Mouse (Mus musculus) lung, postnatal 14 days (tissue): ENCODE measurements at regions not wholly inside any gene's neighbourhood (a gene's known extent, or its start where the extent isn't known, plus 50 kb on each side); places are given as distances from the start of the nearest gene placed in this dataset.

Experiments used
- DNase-seq: peaks from one replicate; pipeline ENCODE4 v3.0.0; 2021

DNA sequence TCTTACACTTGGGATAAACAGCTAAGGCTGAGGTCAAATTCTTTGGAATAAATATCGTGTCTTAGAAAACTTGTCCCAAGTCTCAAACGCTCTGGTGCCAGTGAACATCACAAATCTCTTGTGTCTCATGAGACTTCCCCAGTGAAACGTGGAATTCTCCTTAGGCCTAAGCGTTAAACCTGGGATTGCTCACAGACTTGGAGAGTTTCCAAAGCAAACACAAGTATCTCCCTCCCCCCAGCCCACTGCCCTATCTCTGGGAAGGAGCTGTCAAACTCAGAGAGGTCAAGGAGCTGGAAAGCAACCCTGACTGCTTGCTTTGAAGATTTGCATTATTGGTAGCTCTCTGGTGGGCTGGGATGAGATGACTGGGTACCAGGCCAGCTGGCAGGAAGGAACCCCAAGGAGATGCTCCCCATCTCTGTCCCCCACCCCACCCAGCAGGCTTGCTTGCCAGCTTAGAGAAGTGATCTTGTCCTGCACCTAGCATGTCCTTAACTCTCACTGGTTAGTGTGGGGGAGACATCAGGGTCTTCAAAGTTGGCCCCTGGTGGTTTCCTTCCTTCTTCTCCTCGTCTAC lies 219.1 kb downstream of the Fam43a start:
- no peak for DNase-seq

DNA sequence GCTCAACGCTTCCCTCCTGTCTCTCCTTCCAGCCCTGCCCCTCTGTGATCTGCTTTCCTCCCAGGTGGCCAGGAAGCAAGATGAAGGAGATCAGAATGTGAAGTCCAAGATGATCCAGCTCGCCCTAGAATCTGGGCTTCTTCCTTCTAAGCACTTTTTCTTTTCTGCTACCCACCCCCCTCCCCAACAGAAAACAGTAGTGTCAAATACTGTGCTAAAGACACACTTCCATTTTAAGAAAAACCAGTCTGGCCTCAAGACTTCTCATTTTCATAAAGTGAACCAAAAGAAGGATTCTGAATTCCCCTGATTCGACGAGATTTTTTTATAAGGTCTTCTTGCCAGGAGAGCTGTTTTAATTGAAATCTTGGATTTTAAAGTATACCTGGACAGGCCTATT lies 219.8 kb downstream of the Fam43a start:
- DNase-seq: no peak

DNA sequence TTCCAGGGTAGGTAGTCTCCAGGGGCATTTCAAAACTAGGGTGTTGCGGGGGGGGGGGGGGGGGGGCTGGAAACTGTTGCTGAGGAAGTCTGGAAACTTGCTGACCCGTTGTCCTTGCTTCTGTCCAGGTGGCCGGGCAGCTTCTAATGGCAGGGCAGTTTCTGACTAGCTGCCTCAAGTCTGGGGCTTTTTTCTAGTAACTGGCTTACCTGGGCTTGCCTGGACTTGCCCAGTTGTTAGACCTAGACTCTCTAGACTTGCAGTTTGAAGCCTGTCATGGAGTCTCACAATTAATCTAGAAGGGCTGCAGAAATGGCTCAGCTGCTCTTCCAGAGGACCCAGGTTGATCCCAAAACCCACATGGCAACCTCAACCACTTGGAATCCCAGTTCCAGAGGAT lies 220.7 kb downstream of the Fam43a start:
- DNase-seq: no peak

DNA sequence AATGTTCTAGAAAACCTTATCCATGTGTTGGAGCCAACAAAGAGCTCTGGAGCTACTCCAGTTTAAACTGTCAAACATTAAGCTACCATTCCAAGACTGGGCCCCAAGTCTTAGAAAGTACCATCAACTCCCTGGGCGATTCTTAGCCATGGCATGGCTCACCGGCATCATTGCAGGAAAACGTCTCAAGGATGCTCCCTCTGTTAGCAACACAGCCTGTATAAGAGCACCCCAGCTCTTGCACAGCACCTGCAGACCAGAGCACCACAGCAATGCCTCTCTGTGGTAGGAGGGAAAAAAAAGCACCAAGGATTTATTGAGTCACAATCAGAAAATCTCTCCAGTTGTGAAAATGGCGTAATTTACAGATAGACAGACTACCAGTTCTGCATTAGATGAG lies 221.2 kb downstream of the Fam43a start:
- no peak for DNase-seq

DNA sequence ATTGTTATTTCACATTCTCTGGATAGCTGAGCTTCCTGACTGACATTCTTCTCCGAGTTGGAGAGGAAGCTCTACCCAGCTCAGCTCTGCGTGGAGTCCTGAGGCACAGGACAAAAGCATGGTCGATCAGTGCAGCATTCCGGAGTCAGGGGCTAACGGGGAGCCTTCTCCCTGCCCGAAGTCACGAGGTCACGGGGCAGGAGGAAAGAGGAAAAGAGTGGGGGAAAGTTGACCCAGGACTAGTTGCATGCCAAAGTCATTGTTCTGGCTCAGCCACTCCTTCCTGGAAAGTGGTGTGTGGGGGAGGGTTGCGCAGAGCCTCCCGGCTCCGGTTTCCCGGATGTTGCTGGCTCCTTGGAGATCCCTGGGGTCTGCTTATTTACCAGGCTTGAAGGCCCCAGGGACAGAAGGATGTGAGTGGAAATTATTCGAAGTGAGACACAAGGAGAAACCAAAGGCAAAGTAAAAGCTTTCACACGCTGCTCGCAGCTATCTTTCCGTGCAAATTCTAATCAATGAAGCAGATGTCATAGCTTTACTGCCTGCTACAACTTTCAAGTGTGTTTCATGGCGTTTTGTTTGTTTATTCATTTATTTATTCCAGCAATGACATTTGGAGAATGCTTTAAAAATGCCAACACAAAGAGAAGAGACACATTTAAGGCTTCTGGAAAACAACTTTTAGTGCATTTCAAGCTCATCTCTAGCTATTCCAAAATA lies 221.8 kb downstream of the Fam43a start:
- peak; percentile 69 for DNase-seq

DNA sequence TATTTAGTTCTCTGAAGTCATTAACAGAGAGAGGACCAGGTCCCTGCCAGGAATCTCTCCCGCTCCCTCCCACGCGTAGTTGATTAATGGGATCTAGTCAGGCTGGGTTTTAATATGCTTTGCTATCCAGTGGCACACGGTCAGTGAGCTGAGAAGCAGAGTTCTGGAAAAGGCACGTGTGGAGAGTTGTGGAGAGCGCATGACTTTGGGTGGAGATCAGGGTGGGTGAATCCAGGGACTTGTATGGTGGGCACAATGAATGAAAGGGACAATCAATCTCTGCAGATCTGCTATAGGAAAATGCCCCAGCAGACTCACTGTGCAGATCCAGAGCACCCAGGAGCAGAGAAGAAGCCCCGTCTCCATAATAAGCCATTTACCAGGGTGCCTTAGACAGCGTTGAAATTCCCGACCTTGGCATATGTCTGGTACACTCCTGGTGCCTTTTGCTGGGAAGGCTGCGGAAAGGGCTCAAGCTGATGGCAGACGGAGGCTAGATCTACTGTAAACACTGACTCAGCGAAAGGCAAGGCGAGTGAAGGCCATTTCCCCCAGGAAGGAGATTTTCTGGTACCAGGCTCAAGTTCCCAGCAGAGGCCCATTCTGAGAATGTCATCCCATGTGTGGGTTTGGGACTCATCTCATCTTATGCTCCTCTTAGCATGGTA lies 222.5 kb downstream of the Fam43a start:
- peak; percentile 44 for DNase-seq

DNA sequence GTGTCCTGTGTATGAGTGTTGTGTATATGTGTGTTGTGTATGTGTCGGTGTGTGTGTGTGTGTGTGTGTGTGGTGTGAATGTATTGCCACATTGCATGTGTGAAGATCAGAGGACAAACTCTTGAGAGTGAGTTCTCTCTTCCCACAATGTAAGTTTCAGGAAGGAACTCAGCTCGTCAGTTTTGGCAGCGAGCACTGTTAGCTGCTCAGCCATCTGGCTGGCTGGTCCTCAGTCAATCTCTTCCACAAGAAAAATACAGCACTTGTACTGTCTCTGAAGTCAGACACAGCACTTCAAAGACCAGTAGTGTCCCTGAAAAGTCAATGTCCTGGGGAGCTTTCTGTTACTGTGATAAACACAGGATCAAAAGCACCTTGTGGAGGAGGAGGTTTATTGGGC lies 226.6 kb downstream of the Fam43a start:
- peak; percentile 29 for DNase-seq

DNA sequence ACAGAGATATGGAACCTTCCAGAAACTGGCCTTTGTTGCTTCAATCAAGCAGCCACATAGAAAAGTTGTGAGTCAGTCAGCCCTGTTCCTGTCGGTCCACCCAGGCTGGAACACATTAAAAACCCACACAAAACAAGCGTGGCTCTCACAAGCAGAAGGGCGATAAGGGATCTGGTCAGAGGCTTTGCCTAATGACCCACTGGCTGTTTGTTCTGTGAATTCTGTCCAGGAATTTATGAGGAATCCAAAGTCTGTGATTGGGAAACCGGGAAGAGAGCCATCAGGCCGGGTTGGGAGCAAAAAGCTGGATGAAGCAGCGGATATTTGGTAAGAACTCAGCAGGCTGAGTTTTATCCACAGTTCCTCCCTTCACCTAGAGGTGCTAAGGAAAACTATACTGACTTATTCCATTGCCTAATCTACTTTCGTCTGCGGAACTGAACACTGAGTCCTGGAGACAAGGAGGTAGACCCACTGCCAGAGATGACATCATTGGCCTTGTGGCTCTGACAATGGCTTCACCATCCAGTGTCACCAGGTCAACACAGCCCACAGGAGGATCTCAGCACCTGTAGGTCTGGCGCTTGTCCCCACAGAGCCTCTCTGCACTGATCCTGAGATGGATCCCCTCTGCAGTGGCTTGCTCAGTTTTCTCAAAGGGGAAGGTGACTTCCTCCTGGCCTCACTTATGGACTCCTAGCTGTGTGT lies 228.5 kb downstream of the Fam43a start:
- DNase-seq: peak; percentile 69

DNA sequence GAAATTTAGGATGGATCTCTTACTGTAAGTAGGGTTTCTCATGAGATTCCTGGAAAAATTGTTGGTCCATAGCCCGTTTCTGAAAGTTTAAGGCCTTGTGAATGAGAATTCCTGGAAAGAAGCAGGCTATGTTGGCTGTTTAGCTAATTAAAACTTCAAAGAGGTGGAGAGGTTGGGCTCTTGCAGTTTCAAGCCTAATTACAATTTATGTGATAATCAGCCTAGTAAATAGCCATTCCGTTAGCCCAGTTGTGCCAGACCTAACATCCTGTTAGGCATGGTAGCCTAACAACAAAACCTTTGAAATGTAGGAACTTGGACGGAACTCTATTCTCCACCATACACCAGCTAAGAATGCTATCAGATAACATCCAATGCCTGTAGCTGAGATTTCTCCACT lies 235.0 kb downstream of the Fam43a start:
- no peak for DNase-seq

DNA sequence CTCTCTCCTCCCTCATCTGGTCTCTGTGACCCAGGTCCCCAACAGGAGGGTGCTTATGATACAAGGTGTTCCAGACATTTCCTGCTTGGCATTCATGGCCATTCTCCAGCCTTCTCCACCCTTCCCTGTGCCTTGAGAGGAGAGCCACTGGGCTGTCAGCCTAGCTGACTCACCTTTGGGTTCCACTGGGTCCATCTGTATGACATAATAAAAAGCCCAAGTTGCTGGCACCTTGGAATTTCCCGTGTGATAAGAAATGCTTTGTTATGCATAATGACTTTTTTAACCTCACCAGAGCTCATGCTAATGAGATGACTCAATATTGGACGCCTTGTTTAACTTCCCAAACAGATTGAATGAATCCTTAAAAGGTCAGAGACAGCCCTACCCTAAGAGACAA lies 236.2 kb downstream of the Fam43a start:
- DNase-seq: no peak

DNA sequence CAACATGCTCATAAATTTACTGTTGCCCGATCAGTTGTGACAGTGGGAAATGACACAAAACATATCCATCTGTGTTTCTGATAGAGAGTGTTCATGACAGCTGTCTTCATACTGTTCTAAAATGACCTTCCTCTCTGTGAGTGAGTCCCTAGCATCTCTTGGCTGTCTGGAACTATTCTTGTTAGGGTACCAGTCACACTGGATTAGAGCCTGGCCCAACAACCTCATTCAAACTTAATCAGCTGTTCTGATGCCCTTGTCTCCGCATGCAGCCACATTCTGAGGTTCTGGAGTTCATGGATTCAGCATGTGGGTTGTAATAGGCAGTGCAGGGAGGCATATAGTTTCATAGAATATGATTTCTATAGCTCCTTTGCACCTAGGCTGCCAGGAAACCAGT lies 238.4 kb downstream of the Xxylt1 start:
- DNase-seq: no peak

DNA sequence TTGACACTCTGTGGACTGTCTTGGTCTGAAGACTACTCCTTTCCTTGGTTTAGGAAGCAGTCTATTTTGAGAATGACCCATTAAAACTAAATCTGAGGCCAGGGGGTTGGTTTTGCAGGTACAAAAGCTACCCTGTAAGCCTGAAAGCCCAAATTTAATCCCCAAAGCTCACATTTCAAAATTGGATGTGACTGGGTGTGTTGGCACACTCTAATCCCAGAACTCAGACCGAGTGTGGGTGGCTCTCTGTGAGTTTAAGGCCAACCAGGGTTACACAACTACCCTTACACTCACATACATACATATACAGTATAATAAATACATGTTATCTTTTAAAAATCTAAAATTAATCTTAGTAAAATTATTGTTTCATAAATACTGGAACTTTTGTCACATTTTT lies 228.6 kb downstream of the Xxylt1 start:
- no peak for DNase-seq

DNA sequence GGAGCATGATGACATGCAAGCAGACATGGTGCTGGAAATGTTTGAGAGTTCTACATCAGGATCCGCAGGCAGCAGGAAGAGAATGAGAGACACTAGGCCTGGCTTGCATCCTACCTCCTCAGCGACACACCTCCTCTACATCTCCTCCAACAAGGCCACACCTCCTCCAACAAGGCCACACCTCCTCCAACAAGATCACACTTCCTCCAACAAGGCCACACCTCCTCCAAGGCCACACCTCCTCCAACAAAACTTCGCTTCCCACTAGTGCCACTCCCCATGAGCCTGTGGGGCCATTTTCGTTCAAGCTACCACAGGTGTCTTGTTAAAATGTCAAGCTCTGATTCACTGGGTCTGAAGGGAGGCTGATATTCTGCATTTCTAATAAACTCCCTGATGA lies 226.5 kb downstream of the Xxylt1 start:
- no peak for DNase-seq

DNA sequence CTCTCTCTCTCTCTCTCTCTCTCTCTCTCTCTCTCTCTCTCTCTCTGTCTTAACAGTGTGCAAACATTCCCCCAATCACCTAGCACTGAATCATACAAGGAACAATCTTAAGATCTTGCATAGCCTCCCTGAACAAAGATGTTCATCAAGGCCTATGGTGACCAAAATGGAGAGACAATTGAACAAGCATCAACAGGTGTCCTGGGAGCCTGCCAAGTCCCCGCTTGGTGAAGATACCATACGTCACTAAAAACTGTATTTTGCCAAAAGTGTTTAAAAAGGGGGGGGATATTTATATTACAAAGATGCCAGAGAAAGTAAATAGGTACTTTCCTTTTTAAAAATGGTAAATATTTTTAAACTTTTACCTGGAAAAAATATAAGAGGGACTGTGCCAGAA lies 223.6 kb downstream of the Xxylt1 start:
- no peak for DNase-seq

DNA sequence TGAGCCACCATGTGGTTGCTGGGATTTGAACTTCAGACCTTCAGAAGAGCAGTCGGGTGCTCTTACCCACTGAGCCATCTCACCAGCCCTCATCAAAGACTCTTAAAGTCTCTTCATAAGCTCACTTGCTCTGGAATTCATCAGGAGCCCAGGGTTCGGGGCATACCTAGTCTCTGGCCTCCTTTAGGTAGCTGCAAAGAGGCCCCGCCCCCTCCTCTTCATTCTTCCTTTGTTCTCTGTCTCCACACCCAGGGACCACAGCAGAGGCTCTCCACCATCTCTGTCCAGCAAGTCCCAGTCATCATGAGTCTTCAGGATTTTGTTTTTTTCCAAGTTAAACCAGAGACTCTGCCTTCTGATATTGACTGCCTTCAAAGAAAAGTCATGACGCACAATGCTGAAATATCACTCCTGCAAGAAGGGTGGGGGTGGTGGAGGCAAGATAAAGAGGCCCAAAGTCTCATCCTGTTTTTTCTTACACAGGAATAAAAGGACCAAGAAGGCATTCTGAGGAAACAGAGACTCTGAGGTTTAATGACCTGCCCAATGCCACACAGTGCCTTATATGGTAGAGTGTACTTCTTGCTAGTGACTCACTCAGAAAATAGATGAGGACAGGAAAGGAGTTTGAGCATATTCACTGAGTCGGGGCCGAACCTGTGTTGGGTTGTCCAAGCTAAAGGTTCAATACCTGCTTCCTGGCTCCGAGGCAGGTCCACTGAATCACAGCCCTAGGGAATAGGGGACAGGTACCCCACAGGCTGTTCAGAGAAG lies 211.9 kb downstream of the Xxylt1 start:
- DNase-seq: no peak

DNA sequence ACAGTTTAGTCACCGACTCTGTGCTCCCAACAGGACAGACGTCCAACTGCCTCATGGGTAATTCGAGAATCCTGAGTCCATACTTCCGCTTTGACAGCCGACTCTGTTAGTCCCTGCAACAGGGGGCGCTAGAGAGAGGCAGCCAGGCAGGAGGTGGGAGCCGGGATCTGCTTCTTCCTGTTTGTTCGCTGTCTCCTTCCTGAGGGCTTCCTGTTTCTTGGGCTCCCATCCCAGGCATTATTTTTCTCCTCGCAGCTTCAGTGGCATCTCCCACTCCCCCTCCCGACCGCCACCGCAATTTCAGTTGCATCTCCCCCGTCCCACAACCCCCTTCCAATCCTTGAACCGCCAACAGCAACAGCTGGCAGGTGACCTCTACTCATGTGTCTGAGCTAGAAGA lies 211.1 kb downstream of the Xxylt1 start:
- peak; percentile 83 for DNase-seq

DNA sequence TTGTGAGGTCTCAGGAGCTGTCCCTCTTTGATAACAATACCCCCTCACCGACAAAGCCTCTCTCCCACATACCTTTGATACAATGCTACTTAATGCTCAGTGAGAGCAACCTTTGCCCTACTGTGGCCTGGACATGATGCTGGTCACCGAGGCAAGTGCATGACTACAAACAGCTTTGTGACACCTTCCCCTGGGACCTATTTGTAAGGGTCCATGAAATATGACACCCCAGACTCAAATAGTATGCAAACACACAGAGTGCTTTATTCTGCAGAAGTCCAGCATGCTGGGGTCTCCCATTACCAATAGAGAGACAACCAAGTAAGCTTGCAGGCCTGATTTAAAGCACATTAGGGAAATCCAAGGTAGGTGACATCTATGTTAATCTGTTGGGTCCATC lies 210.6 kb downstream of the Xxylt1 start:
- DNase-seq: no peak

DNA sequence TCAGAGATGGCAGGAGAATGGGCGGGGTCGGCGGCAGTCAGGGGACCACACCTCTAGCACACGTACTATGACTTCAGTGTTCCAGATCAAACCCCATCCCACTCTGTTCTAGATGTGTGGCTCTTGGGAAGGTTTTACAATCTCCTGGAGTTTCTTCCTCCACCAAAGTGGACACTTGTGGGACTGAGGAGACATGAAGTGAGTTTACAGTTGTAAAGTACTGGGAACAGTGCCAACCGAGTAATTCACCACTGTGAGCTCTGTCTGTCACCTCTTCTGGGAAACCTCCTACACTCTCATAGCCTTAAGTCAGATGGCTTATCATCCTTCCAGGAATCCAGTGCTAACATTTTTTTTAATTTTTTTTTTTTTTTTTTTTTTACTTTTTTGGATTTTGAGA lies 209.1 kb downstream of the Xxylt1 start:
- DNase-seq: no peak

DNA sequence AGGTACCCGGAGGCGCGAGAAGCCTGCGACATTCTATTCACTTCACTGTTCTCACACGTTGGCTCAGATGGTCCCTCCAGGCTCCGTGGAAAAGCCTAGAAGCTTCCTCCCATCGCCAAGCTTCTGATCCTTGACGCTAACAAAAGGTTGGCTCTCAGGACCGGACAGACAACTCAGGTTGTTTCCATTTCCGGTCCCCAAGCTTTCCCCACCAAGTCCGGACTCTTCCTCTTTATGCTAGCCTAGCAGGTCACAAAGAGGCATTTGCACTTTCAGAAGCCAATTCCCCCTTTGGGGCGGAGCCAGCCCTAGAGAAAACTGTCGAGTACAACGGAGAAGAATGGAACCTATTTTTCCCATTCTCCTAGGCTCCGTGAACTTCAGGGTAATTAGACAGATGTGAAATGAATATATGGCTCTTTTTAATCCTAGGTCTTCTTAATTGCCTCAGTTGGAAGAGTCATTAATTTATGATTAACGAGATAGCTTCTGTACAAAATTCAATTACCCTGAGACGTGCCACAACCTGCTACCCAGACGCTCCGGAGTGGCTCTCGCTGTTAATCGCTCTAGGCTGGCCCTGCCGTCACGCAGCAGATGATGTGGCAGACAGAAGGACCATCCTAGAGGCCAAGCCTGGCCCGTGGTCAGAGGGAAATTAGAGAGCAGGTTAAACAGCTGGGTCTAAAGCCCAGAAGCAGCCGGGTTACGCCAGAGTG lies 207.6 kb downstream of the Xxylt1 start:
- peak; percentile 17 for DNase-seq

DNA sequence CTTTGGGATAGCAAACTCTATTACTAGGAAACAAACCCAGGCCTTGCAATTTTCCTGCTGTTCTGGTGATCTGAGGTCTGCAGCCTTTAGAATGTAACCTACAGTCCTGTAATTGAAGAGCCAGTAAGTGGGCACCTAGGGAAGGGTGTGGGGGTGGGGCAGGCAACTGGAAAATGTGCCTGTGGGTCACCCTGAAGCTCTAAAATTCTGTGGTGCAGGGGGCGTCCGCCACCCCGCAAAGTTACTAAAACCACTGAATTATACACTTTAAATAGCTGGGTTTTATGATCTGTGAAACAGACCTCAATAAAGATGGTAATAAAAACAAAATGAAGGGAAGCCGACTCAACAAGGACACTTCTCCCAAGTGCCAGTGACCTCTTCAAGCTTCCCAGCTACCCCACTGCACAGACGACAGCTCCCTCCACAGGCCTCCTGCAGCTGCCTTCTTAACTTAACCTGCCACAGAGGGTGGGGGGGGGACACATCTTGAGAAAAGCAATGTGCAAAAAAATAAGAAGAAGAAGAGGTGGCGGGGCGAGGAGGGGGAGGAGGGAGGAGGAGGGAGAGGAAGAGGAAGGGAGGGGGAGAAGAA lies 205.9 kb downstream of the Xxylt1 start:
- no peak for DNase-seq

DNA sequence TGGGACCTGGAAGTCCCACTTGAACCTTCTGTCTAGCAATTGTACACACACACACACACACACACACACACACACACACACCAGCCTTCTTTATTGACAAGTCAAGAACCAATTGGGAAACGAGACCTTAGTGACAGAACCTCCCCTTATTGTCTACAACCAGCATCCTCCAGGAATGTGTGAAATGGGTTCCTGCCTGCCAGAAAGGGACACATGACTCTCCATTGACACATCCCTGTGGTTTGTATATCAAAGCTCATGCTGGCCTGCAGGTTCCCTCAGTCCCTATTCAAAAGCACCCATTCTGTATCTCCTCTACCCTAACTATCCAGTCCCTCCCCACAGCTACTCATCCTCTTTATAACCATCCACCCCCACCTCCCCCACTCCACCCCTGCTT lies 202.4 kb downstream of the Xxylt1 start:
- no peak for DNase-seq

DNA sequence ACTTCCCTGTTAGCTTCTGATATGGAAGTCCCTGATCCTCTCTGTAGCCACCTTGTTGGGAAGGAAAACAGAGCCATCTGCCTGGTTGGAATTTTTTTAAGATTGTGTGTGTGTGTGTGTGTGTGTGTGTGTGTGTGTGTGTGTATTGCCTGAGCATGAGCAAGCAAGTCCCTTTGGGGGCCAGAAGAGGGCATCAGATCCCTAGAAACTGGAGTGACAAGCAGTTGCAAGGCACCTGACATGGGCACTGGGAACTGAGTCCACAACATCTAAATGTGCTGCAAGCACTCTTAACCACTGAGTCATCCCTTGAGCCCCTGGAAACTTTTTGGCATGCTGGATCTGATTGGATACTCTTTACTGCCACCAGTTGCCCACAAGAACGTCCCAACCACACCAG lies 201.4 kb downstream of the Xxylt1 start:
- DNase-seq: no peak
